Comparison of ENCODE assay signal across 19 mouse cellular contexts in the genomic region with DNA sequence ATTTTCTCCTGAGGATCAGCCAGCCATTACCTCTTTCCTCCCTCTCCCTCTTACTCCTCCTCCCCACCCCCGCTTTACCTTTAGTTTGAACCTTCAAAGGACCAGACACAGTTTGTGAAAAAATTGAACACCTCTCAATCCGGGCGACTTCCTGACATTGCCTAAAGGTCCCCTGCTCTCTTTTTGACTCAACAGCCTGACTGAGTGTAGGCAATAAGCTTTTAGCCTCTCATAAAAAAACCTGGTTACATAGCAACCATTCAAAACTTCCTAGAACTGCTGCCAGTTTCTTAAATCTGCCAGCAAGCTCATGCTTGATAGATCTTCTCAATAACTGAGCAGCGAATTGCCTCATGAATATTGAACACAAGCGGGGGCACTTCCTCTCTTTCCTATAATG.
A peak's percentile ranks its signal among the peaks of the same experiment; 100 is the strongest.
DNase-seq lines count a peak whose midpoint lies in the region; ATAC-seq and TF ChIP-seq lines count a peak whose summit lies in the region.
"Had no signal": no experiment of that assay in that cellular context is flagged by ENCODE, and none has a peak within 500 bp of the region (broad histone marks: within the 10 kb centered on the region; RNA-seq: fewer than 3 reads in every experiment).

No protein-coding gene starts in this region.

- no peak overlapping the region for H3K4me2 ChIP-seq in embryonic facial prominence, embryonic 14.5 days (ENCODE audit: low read depth, low read length)
- H3K4me2 ChIP-seq in neural tube, embryonic 13.5 days, result no peak overlapping the region
- H3K4me2 ChIP-seq: forebrain, embryonic 15.5 days had no signal

- H3K36me3 ChIP-seq in embryonic facial prominence, embryonic 14.5 days (ENCODE audit: control insufficient read depth, insufficient read depth, low read length), result 0 out of 2 replicates have a peak, but pooled peaks cover 9% of the 10 kb centered on the region
- H3K36me3 ChIP-seq in embryonic facial prominence, embryonic 10.5 days (replicated peaks), result peaks cover 11% of the 10 kb centered on the region
- peaks cover 62% of the 10 kb centered on the region for H3K36me3 ChIP-seq in neural tube, embryonic 13.5 days

- peaks cover 27% of the 10 kb centered on the region for H3K9me3 ChIP-seq in embryonic facial prominence, embryonic 14.5 days (ENCODE audit: control insufficient read depth, low read length)
- H3K9me3 ChIP-seq in embryonic facial prominence, embryonic 10.5 days, result peaks cover 59% of the 10 kb centered on the region
- H3K9me3 ChIP-seq in neural tube, embryonic 13.5 days, result peaks cover 79% of the 10 kb centered on the region

- no peak overlapping the region for H3K4me3 ChIP-seq in embryonic facial prominence, embryonic 14.5 days (ENCODE audit: low read depth, low read length)
- no peak overlapping the region for H3K4me3 ChIP-seq in embryonic facial prominence, embryonic 10.5 days
- H3K4me3 ChIP-seq in layer of hippocampus, adult 2 months, result no peak overlapping the region
- no peak overlapping the region for H3K4me3 ChIP-seq in neural tube, embryonic 13.5 days
- H3K4me3 ChIP-seq: forebrain, embryonic 15.5 days; gastrocnemius, adult 2 months had no signal

- H3K27ac ChIP-seq in embryonic facial prominence, embryonic 14.5 days (replicated peaks; ENCODE audit: low read depth, low read length), result no peak overlapping the region
- no peak overlapping the region for H3K27ac ChIP-seq in embryonic facial prominence, embryonic 10.5 days (replicated peaks)
- H3K27ac ChIP-seq in layer of hippocampus, adult 2 months, result no peak overlapping the region
- no peak overlapping the region for H3K27ac ChIP-seq in neural tube, embryonic 13.5 days (replicated peaks)
- H3K27ac ChIP-seq: forebrain, embryonic 15.5 days; gastrocnemius, adult 2 months had no signal

- WGBS in embryonic facial prominence, embryonic 14.5 days, result 81% methylated on average over 5 of the region's 5 CpGs
- 83% methylated on average over 5 of the region's 5 CpGs for WGBS in embryonic facial prominence, embryonic 10.5 days
- WGBS in neural tube, embryonic 13.5 days, result 56% methylated on average over 5 of the region's 5 CpGs

- H3K9ac ChIP-seq in embryonic facial prominence, embryonic 14.5 days (ENCODE audit: low read depth, low read length), result no peak overlapping the region
- no peak overlapping the region for H3K9ac ChIP-seq in neural tube, embryonic 13.5 days
- H3K9ac ChIP-seq: forebrain, embryonic 15.5 days had no signal

- no peak for TF ChIP-seq CTCF in layer of hippocampus, adult 2 months (conservative IDR thresholded peaks at IDR 0.05)

- H3K27me3 ChIP-seq in embryonic facial prominence, embryonic 14.5 days (replicated peaks; ENCODE audit: control insufficient read depth, insufficient read depth, low read length), result no peaks in the 10 kb centered on the region
- H3K27me3 ChIP-seq in embryonic facial prominence, embryonic 10.5 days (replicated peaks; ENCODE audit: low read depth, poor library complexity, severe bottlenecking), result no peaks in the 10 kb centered on the region
- no peaks in the 10 kb centered on the region for H3K27me3 ChIP-seq in neural tube, embryonic 13.5 days
- H3K27me3 ChIP-seq: forebrain, embryonic 15.5 days had no signal

- DNase-seq in embryonic facial prominence, embryonic 14.5 days (ENCODE audit: low spot score), result peak; percentile 0
- DNase-seq in embryonic facial prominence, embryonic 10.5 days (ENCODE audit: low spot score), result no peak
- peak; percentile 11 to 32 for DNase-seq in layer of hippocampus, adult 2 months (ENCODE audit: low spot score in 2 of 2)
- no peak for DNase-seq in layer of hippocampus, postnatal 10 days (ENCODE audit: low spot score in 2 of 2)
- DNase-seq in lung, postnatal 10 days, result no peak
- DNase-seq in frontal cortex, postnatal 25 days (ENCODE audit: low spot score in 2 of 2), result no peak
- DNase-seq: adrenal gland, postnatal 25 days; cerebellum, adult 9-11 months; gastrocnemius, adult 2 months; heart, adult 18-20 months; heart, postnatal 4 days; kidney, postnatal 14 days; lung, adult 18-20 months; lung, postnatal 36 days; right cerebral cortex, postnatal 14 days; thymus, postnatal 14 days had no signal

- no peaks in the 10 kb centered on the region for H3K4me1 ChIP-seq in embryonic facial prominence, embryonic 14.5 days (ENCODE audit: control insufficient read depth, insufficient read depth, low read length)
- no peaks in the 10 kb centered on the region for H3K4me1 ChIP-seq in embryonic facial prominence, embryonic 10.5 days
- no peaks in the 10 kb centered on the region for H3K4me1 ChIP-seq in neural tube, embryonic 13.5 days (replicated peaks)
- H3K4me1 ChIP-seq: forebrain, embryonic 15.5 days had no signal

- ATAC-seq in embryonic facial prominence, embryonic 14.5 days (ENCODE audit: low read depth), result no peak
- peak; percentile 84 for ATAC-seq in CD4-positive, CD25-positive, alpha-beta regulatory T cell, adult 4 months
- ATAC-seq in neural tube, embryonic 13.5 days (ENCODE audit: low read depth), result peak; percentile 36; the same call in 1 of the 2 replicates
- ATAC-seq: forebrain, embryonic 15.5 days had no signal

Comparison
In these comparisons a context has a peak if more than half of its experiments do, and no peak if none do; other contexts are left out.
1. DNase-seq: peak in embryonic facial prominence, embryonic 14.5 days (single experiment) and layer of hippocampus, adult 2 months (2 of 2); none in embryonic facial prominence, embryonic 10.5 days (single experiment), layer of hippocampus, postnatal 10 days (0 of 2), lung, postnatal 10 days (single experiment) and frontal cortex, postnatal 25 days (0 of 2).